Mouse (Mus musculus) layer of hippocampus, adult 18-20 months (tissue): ENCODE results near the gene Cyth3. TPM values are rescaled to one million over a fixed set of nuclear protein-coding genes. Genes with fewer than 3 reads are reported as not detected.

ENCODE experiments used
- DNase-seq, 2 experiments: peaks; one replicate each; pipeline ENCODE4 v3.0.0; 2022; ENCODE audit warnings: low spot score in 2 of 2
- total RNA-seq, 2 experiments: library from RNA; stranded (reverse); gene quantifications; 2 replicates each; pipeline ENCODE4 v1.2.3; 2021

Gene Cyth3
- total RNA-seq, 2 experiments from 2014 or later = 41.3 to 51.6 TPM

- DNase-seq = no peak
Observed at GRCm38 (mm10) chr5:143615353-143615752, 6.9 kb upstream of the Cyth3 start.

GRCm38 (mm10) chr5:143616116-143616515, 6.1 kb upstream of the Cyth3 start:
- DNase-seq = no peak

- DNase-seq = no peak
Observed at GRCm38 (mm10) chr5:143616657-143617329, 5.5 kb upstream of the Cyth3 start.

GRCm38 (mm10) chr5:143617487-143618209, 4.6 kb upstream of the Cyth3 start:
- no peak for DNase-seq

GRCm38 (mm10) chr5:143618585-143618984, 3.7 kb upstream of the Cyth3 start:
- DNase-seq = no peak

- DNase-seq = no peak
Observed at GRCm38 (mm10) chr5:143620196-143620595, 2.1 kb upstream of the Cyth3 start.

GRCm38 (mm10) chr5:143620941-143621340, 1.3 kb upstream of the Cyth3 start:
- DNase-seq = no peak

GRCm38 (mm10) chr5:143622623-143623150, 440 bp downstream of the Cyth3 start:
- DNase-seq = no peak

GRCm38 (mm10) chr5:143623356-143624295, 1.4 kb downstream of the Cyth3 start:
- DNase-seq = peak in 1 of 2 experiments; percentile 59

- no peak for DNase-seq
Observed at GRCm38 (mm10) chr5:143624449-143624848, 2.2 kb downstream of the Cyth3 start.

GRCm38 (mm10) chr5:143625497-143625896, 3.2 kb downstream of the Cyth3 start:
- DNase-seq = no peak

- peak in 1 of 2 experiments; percentile 45 for DNase-seq
Observed at GRCm38 (mm10) chr5:143625940-143626588, 3.8 kb downstream of the Cyth3 start.

- no peak for DNase-seq
Observed at GRCm38 (mm10) chr5:143627507-143627906, 5.3 kb downstream of the Cyth3 start.

- no peak for DNase-seq
Observed at GRCm38 (mm10) chr5:143627926-143628325, 5.7 kb downstream of the Cyth3 start.

- DNase-seq = no peak
Observed at GRCm38 (mm10) chr5:143629686-143630085, 7.4 kb downstream of the Cyth3 start.

GRCm38 (mm10) chr5:143630214-143630613, 8.0 kb downstream of the Cyth3 start:
- no peak for DNase-seq

- DNase-seq = no peak
Observed at GRCm38 (mm10) chr5:143630738-143631137, 8.5 kb downstream of the Cyth3 start.

GRCm38 (mm10) chr5:143631559-143631958, 9.3 kb downstream of the Cyth3 start:
- DNase-seq = no peak

- DNase-seq = no peak
Observed at GRCm38 (mm10) chr5:143632674-143633557, 10.7 kb downstream of the Cyth3 start.

- DNase-seq = no peak
Observed at GRCm38 (mm10) chr5:143633558-143633871, 11.3 kb downstream of the Cyth3 start.
